Mouse (Mus musculus): ENCODE data around the gene Irf6. TPM values are rescaled to one million over a fixed set of nuclear protein-coding genes. Genes with fewer than 3 reads are reported as not detected.

The Irf6 gene
- polyA plus RNA-seq, 1 experiment = 25.9 TPM

- DNase-seq = no peak
- TF ChIP-seq POLR2A (IDR thresholded peaks at IDR 0.05; ENCODE audit: borderline replicate concordance, extremely low read depth, low read depth, low read length) (no peak), CTCF (IDR thresholded peaks at IDR 0.05; ENCODE audit: insufficient read depth, low read length) (no peak)
- WGBS = 69% methylated on average over 6 of the region's 6 CpGs
- Histone ChIP-seq H3K4me1 (ENCODE audit: control insufficient read depth, insufficient read depth, low read length) (peaks cover 2% of the 10 kb centered on the region; the same call in 1 of the 2 replicates), H3K4me3 (replicated peaks; ENCODE audit: extremely low read depth, low read depth, low read length) (no peak overlapping the region)
These were observed 21.5 kb upstream of the Irf6 start for GRCm38 (mm10) chr1:193131311-193131948.

DNA sequence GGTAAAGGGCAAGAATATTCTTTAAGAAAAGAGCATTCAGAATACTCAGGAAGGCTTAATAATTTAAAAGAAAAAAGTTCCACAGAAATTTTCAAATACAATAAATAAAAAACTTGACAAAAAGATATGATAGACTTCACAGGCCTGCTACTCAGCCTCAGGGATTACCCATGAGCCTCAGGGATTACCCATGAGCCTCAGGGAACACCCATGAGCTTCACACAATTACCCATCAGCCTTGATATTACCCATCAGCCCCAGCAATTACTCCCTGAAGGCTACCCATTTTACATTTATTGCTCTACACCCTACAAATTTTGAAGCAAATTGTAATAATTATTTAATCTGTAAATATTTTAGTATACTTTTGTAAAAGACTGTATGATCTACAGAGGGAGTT is 20.5 kb upstream of the Irf6 start:
- TF ChIP-seq POLR2A (IDR thresholded peaks at IDR 0.05; ENCODE audit: borderline replicate concordance, extremely low read depth, low read depth, low read length) (no peak), CTCF (IDR thresholded peaks at IDR 0.05; ENCODE audit: insufficient read depth, low read length) (no peak)
- Histone ChIP-seq H3K4me1 (ENCODE audit: control insufficient read depth, insufficient read depth, low read length) (peaks cover 2% of the 10 kb centered on the region; the same call in 1 of the 2 replicates), H3K4me3 (replicated peaks; ENCODE audit: extremely low read depth, low read depth, low read length) (no peak overlapping the region)
- DNase-seq = no peak

DNA sequence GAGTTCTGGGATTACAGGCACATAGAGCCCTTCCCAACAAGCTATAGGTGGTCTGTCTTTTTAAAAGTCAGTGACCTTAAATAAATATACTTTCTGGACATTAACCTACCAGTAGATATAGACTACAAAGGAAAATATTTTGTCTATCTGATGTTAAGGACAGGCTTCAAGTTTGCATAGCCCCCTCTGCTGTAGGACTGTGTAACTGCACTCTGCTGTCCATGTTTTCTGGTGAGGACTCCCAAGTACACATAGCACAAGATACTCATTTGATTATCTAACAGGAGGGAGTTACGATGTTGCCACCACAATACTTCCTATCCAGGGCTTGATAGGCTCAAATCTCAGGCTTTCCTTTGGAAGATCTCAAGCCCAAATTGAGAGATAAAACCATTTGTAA is 19.2 kb upstream of the Irf6 start:
- H3K4me1 ChIP-seq (ENCODE audit: control insufficient read depth, insufficient read depth, low read length) = 0 out of 2 replicates have a peak, but pooled peaks cover 2% of the 10 kb centered on the region
- no peak overlapping the region for H3K4me3 ChIP-seq (replicated peaks; ENCODE audit: extremely low read depth, low read depth, low read length)
- no peak for DNase-seq
- 91% methylated on average over 1 of the region's 1 CpGs for WGBS
- TF ChIP-seq POLR2A (IDR thresholded peaks at IDR 0.05; ENCODE audit: borderline replicate concordance, extremely low read depth, low read depth, low read length) (no peak), CTCF (IDR thresholded peaks at IDR 0.05; ENCODE audit: insufficient read depth, low read length) (no peak)

- WGBS = 12% methylated on average over 7 of the region's 7 CpGs
- no peaks in the 10 kb centered on the region for H3K4me1 ChIP-seq (ENCODE audit: control insufficient read depth, insufficient read depth, low read length)
- DNase-seq = no peak
- TF ChIP-seq POLR2A (IDR thresholded peaks at IDR 0.05; ENCODE audit: borderline replicate concordance, extremely low read depth, low read depth, low read length) (no peak), CTCF (IDR thresholded peaks at IDR 0.05; ENCODE audit: insufficient read depth, low read length) (no peak)
- no peak overlapping the region for H3K4me3 ChIP-seq (replicated peaks; ENCODE audit: extremely low read depth, low read depth, low read length)
These were observed 14.8 kb upstream of the Irf6 start for GRCm38 (mm10) chr1:193138087-193138486.

DNA sequence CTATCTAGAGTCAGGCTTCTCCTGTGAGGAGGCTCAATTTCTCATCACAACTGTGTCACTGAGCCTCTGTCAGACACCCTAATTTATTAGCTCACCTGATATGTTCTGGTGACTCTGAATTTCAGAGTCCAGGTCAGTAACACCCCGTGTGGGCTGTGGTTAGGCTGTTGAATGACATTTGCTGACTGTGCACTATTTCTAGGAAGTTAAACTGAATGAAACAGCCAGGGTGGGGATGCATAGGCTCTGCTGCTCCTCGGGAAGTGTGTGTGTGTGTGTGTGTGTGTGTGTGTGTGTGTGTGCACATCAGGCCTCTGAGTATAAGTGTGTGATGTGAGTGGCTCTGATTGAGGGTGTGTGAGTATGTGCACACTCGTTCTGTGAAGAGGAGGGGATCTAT is 14.2 kb upstream of the Irf6 start:
- Histone ChIP-seq H3K4me1 (ENCODE audit: control insufficient read depth, insufficient read depth, low read length) (no peaks in the 10 kb centered on the region), H3K4me3 (replicated peaks; ENCODE audit: extremely low read depth, low read depth, low read length) (no peak overlapping the region)
- DNase-seq = no peak
- WGBS = 27% methylated on average over 3 of the region's 3 CpGs
- TF ChIP-seq CTCF (IDR thresholded peaks at IDR 0.05; ENCODE audit: insufficient read depth, low read length) (no peak), POLR2A (IDR thresholded peaks at IDR 0.05; ENCODE audit: borderline replicate concordance, extremely low read depth, low read depth, low read length) (no peak)

DNA sequence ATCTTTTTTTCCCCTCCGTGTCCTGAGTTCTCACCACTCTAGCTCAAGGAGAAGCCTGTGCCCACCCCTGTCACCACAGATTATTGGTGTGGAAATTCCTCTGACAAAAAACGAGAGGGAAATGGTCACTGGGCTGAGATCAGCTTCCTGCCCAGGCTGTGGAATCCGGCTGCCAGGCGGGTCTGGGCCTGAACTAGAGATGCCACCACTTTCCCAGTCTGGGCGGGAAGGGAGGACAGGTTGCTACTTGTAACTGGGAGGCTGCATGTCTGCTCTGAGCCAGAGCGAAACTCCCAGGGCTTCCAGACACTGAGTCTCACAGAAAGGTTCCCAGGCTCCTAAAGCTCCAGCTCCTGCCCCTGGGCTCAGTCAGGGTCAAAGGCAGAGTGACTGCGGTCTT is 11.8 kb upstream of the Irf6 start:
- WGBS = 69% methylated on average over 7 of the region's 7 CpGs

GRCm38 (mm10) chr1:193142517-193143062 is 10.3 kb upstream of the Irf6 start:
- H3K4me3 ChIP-seq (replicated peaks; ENCODE audit: extremely low read depth, low read depth, low read length) = no peak overlapping the region
- no peaks in the 10 kb centered on the region for H3K4me1 ChIP-seq (ENCODE audit: control insufficient read depth, insufficient read depth, low read length)
- no peak for DNase-seq
- TF ChIP-seq CTCF (IDR thresholded peaks at IDR 0.05; ENCODE audit: insufficient read depth, low read length) (no peak), POLR2A (IDR thresholded peaks at IDR 0.05; ENCODE audit: borderline replicate concordance, extremely low read depth, low read depth, low read length) (no peak)
- WGBS = 76% methylated on average over 8 of the region's 8 CpGs

More for the DNA sequence above, 11.8 kb upstream of the Irf6 start:
- TF ChIP-seq CTCF (IDR thresholded peaks at IDR 0.05; ENCODE audit: insufficient read depth, low read length) (no peak), POLR2A (IDR thresholded peaks at IDR 0.05; ENCODE audit: borderline replicate concordance, extremely low read depth, low read depth, low read length) (no peak)
- H3K4me1 ChIP-seq (ENCODE audit: control insufficient read depth, insufficient read depth, low read length) = no peaks in the 10 kb centered on the region
- no peak for DNase-seq
- no peak overlapping the region for H3K4me3 ChIP-seq (replicated peaks; ENCODE audit: extremely low read depth, low read depth, low read length)

DNA sequence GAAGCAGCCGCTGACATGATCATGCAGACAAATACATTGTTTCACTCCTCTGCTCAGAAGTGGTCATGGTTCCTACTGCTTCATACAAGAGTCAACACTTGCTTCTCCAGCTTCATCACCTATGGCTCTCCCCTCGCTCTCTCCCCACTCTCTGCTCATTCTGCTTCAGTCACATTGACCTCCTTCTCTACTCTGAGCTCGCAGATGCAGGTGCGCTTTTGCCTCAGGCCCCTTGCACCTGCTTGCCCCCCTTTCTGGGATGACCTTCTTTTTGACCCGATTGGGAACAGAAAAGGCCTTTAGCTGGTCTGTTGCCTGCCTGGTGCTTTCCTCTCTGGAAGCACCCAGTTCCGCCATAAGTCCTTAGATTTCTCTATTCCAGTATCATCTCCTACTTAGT is 8.4 kb upstream of the Irf6 start:
- 83% methylated on average over 6 of the region's 6 CpGs for WGBS
- no peak for DNase-seq
- Histone ChIP-seq H3K4me3 (replicated peaks; ENCODE audit: extremely low read depth, low read depth, low read length) (no peak overlapping the region), H3K4me1 (ENCODE audit: control insufficient read depth, insufficient read depth, low read length) (no peaks in the 10 kb centered on the region)
- no peak for TF ChIP-seq CTCF (IDR thresholded peaks at IDR 0.05; ENCODE audit: insufficient read depth, low read length)
- TF ChIP-seq POLR2A (IDR thresholded peaks at IDR 0.05; ENCODE audit: borderline replicate concordance, extremely low read depth, low read depth, low read length) = no peak

GRCm38 (mm10) chr1:193145101-193145500 is 7.8 kb upstream of the Irf6 start:
- DNase-seq = no peak
- Histone ChIP-seq H3K4me3 (replicated peaks; ENCODE audit: extremely low read depth, low read depth, low read length) (no peak overlapping the region), H3K4me1 (ENCODE audit: control insufficient read depth, insufficient read depth, low read length) (no peaks in the 10 kb centered on the region)
- 68% methylated on average over 4 of the region's 4 CpGs for WGBS
- TF ChIP-seq POLR2A (IDR thresholded peaks at IDR 0.05; ENCODE audit: borderline replicate concordance, extremely low read depth, low read depth, low read length) = no peak
- TF ChIP-seq CTCF (IDR thresholded peaks at IDR 0.05; ENCODE audit: insufficient read depth, low read length) = no peak

DNA sequence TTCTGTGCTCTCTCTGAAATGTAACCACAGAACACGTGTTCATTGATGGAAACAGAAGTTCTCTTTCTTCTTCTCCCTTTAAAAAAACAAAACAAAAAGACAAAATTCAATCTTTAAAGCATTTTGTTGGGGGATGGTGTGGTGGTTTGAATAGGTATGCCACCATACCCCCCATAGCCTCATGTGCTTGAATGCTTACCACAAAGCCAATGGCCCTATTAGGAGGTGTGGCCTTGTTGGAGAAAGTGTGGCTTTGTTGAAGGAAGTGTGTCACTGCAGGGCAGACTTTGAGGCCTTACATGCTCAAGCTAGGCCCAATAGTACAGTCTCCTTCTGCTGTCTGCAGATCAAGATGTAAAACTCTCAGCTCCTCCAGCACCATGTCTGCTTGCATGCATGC is 6.5 kb upstream of the Irf6 start:
- Histone ChIP-seq H3K4me1 (ENCODE audit: control insufficient read depth, insufficient read depth, low read length) (no peaks in the 10 kb centered on the region), H3K4me3 (replicated peaks; ENCODE audit: extremely low read depth, low read depth, low read length) (no peak overlapping the region)
- 68% methylated on average over 1 of the region's 1 CpGs for WGBS
- TF ChIP-seq CTCF (IDR thresholded peaks at IDR 0.05; ENCODE audit: insufficient read depth, low read length) = no peak
- TF ChIP-seq POLR2A (IDR thresholded peaks at IDR 0.05; ENCODE audit: borderline replicate concordance, extremely low read depth, low read depth, low read length) = no peak
- no peak for DNase-seq

Measured in lung, adult 2 months (tissue).